ENCODE assay signal across 8 mouse cellular contexts in genomic region chr13:100832188-100832587, GRCm38 (mm10). TPM values are rescaled to one million over a fixed set of nuclear protein-coding genes. Genes with fewer than 3 reads are reported as not detected.
DNase-seq lines count a peak whose midpoint lies in the region; ATAC-seq and TF ChIP-seq lines count a peak whose summit lies in the region.

No protein-coding gene starts in this region.

- ATAC-seq in hindbrain, embryonic 11.5 days (ENCODE audit: low FRiP score), result no peak
- no peak for ATAC-seq in midbrain, embryonic 13.5 days

- H3K9me3 ChIP-seq in hindbrain, embryonic 11.5 days (ENCODE audit: control insufficient read depth, low read length), result no peaks in the 10 kb centered on the region
- no peaks in the 10 kb centered on the region for H3K9me3 ChIP-seq in midbrain, embryonic 13.5 days

- peak overlapping the region; percentile 69 for H3K4me2 ChIP-seq in hindbrain, embryonic 11.5 days (replicated peaks; ENCODE audit: low read depth, low read length)
- H3K4me2 ChIP-seq in midbrain, embryonic 13.5 days (replicated peaks), result peak overlapping the region; percentile 78

- H3K4me3 ChIP-seq in kidney, adult 2 months (ENCODE audit: insufficient read depth, low read depth, low read length), result peak overlapping the region; percentile 77
- H3K4me3 ChIP-seq in hindbrain, embryonic 11.5 days (ENCODE audit: low read depth, low read length), result peak overlapping the region; percentile 87
- H3K4me3 ChIP-seq in midbrain, embryonic 13.5 days (replicated peaks), result peak overlapping the region; percentile 95

- H3K4me1 ChIP-seq in kidney, adult 2 months (ENCODE audit: control insufficient read depth, insufficient read depth, low read length), result peaks cover 7% of the 10 kb centered on the region; the same call in 1 of the 2 replicates
- H3K4me1 ChIP-seq in hindbrain, embryonic 11.5 days (replicated peaks; ENCODE audit: control insufficient read depth, insufficient read depth, low read length), result no peaks in the 10 kb centered on the region
- peaks cover 22% of the 10 kb centered on the region for H3K4me1 ChIP-seq in midbrain, embryonic 13.5 days (replicated peaks)

- H3K27ac ChIP-seq in kidney, adult 2 months (ENCODE audit: insufficient read depth, low read depth, low read length), result peak overlapping the region; percentile 44
- no peak overlapping the region for H3K27ac ChIP-seq in hindbrain, embryonic 11.5 days (ENCODE audit: low read depth, low read length)
- H3K27ac ChIP-seq in midbrain, embryonic 13.5 days, result peak overlapping the region; percentile 92; the same call in 1 of the 2 replicates

- under 1% methylated on average over 8 of the region's 8 CpGs for WGBS in kidney, adult 2 months
- WGBS in hindbrain, embryonic 11.5 days, result 17% methylated on average over 8 of the region's 8 CpGs
- WGBS in midbrain, embryonic 13.5 days, result 9% methylated on average over 8 of the region's 8 CpGs

- H3K9ac ChIP-seq in hindbrain, embryonic 11.5 days (ENCODE audit: low read depth, low read length), result peak overlapping the region; percentile 92
- H3K9ac ChIP-seq in midbrain, embryonic 13.5 days (replicated peaks), result peak overlapping the region; percentile 96

- no peak for TF ChIP-seq POLR2A in kidney, adult 2 months (IDR thresholded peaks at IDR 0.05; ENCODE audit: low read depth, low read length)

- H3K27me3 ChIP-seq in kidney, adult 2 months (replicated peaks; ENCODE audit: control insufficient read depth, insufficient read depth, low read length), result no peaks in the 10 kb centered on the region
- H3K27me3 ChIP-seq in hindbrain, embryonic 11.5 days (ENCODE audit: control insufficient read depth, insufficient read depth, low read length), result no peaks in the 10 kb centered on the region
- no peaks in the 10 kb centered on the region for H3K27me3 ChIP-seq in midbrain, embryonic 13.5 days

- no peak for TF ChIP-seq CTCF in kidney, adult 2 months (conservative IDR thresholded peaks at IDR 0.05; ENCODE audit: insufficient read depth, insufficient read length, low read depth, low read length)

- H3K36me3 ChIP-seq in kidney, adult 2 months (ENCODE audit: control insufficient read depth, insufficient read depth, low read length), result no peaks in the 10 kb centered on the region
- no peaks in the 10 kb centered on the region for H3K36me3 ChIP-seq in hindbrain, embryonic 11.5 days (ENCODE audit: control insufficient read depth, insufficient read depth, low read length)
- peaks cover 7% of the 10 kb centered on the region for H3K36me3 ChIP-seq in midbrain, embryonic 13.5 days

- DNase-seq in kidney, adult 2 months, result no peak
- no peak for DNase-seq in kidney, postnatal 25 days
- DNase-seq in NIH3T3 (ENCODE audit: low read depth), result peak; percentile 18
- DNase-seq in hindbrain, embryonic 11.5 days (ENCODE audit: low spot score), result no peak
- DNase-seq in thymus, postnatal 14 days, result no peak
- DNase-seq in adrenal gland, postnatal 25 days, result no peak
- no peak for DNase-seq in ovary, postnatal 36 days (ENCODE audit: low spot score)

RNA-seq across cellular contexts. Expression of gene Slc30a5, which starts 1.0 kb away (rescaled TPM):
- 28.5 and 33.8 TPM in 2 replicates for polyA plus RNA-seq in kidney, adult 2 months (2012; rRNA removed)
- polyA plus RNA-seq in hindbrain, embryonic 11.5 days (2014; fragmentation: Nextera tagmentation; extraction: Ambion mirVana), result 46.0 and 51.3 TPM in 2 replicates
- 30.3 and 32.5 TPM in 2 replicates for polyA plus RNA-seq in midbrain, embryonic 13.5 days (2015; fragmentation: Nextera tagmentation; extraction: Ambion mirVana)
- total RNA-seq in adrenal gland, postnatal 25 days (2021), result 46.1 and 47.9 TPM in 2 replicates

RNA-seq across cellular contexts. Expression of gene Ccnb1, which starts 45.8 kb away (rescaled TPM):
- polyA plus RNA-seq in kidney, adult 2 months (2012; rRNA removed), result 1.0 and 1.1 TPM in 2 replicates
- 322 and 345 TPM in 2 replicates for polyA plus RNA-seq in hindbrain, embryonic 11.5 days (2014; fragmentation: Nextera tagmentation; extraction: Ambion mirVana)
- 119 and 130 TPM in 2 replicates for polyA plus RNA-seq in midbrain, embryonic 13.5 days (2015; fragmentation: Nextera tagmentation; extraction: Ambion mirVana)
- 9.4 and 12.2 TPM in 2 replicates for total RNA-seq in adrenal gland, postnatal 25 days (2021)

RNA-seq across cellular contexts. Expression of gene Cenph, which starts 56.5 kb away (rescaled TPM):
- polyA plus RNA-seq in kidney, adult 2 months (2012; rRNA removed), result 0.19 and 0.23 TPM in 2 replicates
- 46.6 and 48.0 TPM in 2 replicates for polyA plus RNA-seq in hindbrain, embryonic 11.5 days (2014; fragmentation: Nextera tagmentation; extraction: Ambion mirVana)
- polyA plus RNA-seq in midbrain, embryonic 13.5 days (2015; fragmentation: Nextera tagmentation; extraction: Ambion mirVana), result 14.5 and 16.2 TPM in 2 replicates
- total RNA-seq in adrenal gland, postnatal 25 days (2021), result 2.1 and 2.5 TPM in 2 replicates

Comparison
In these comparisons a context has a peak if more than half of its experiments do, and no peak if none do; other contexts are left out.
1. RNA of gene Ccnb1, which starts 45.8 kb away (polyA plus RNA-seq): 322 to 345 TPM in hindbrain, embryonic 11.5 days and 119 to 130 TPM in midbrain, embryonic 13.5 days; 1.0 to 1.1 TPM in kidney, adult 2 months; every median in the first group is over 10 times any median in the second.
2. RNA of gene Cenph, which starts 56.5 kb away (polyA plus RNA-seq): 46.6 to 48.0 TPM in hindbrain, embryonic 11.5 days and 14.5 to 16.2 TPM in midbrain, embryonic 13.5 days; 0.19 to 0.23 TPM in kidney, adult 2 months; every median in the first group is over 10 times any median in the second.
3. Peak in every context shown above with its lines, with median percentiles within 50 percentile points of each other: H3K4me3 ChIP-seq.